Mouse (Mus musculus): ENCODE data around the gene Cpne4. TPM values are rescaled to one million over a fixed set of nuclear protein-coding genes. Genes with fewer than 3 reads are reported as not detected.

Cpne4 gene
- polyA plus RNA-seq, 1 experiment from 2014 or later, result 4.6 TPM

- Histone ChIP-seq H3K4me1 (no peaks in the 10 kb centered on the region), H3K36me3 (peaks cover 52% of the 10 kb centered on the region), H3K4me3 (no peak overlapping the region), H3K9me3 (no peaks in the 10 kb centered on the region), H3K4me2 (replicated peaks) (no peak overlapping the region), H3K27ac (no peak overlapping the region), H3K27me3 (replicated peaks) (no peaks in the 10 kb centered on the region), H3K9ac (no peak overlapping the region)
- no peak for ATAC-seq (ENCODE audit: low FRiP score, low read depth)
- WGBS, result 89% methylated on average over 10 of the region's 10 CpGs
Measured at GRCm38 (mm10) chr9:105069106-105069505, 522.0 kb downstream of the Cpne4 start.

GRCm38 (mm10) chr9:105072991-105073748, 526.1 kb downstream of the Cpne4 start:
- Histone ChIP-seq H3K9me3 (no peaks in the 10 kb centered on the region), H3K9ac (no peak overlapping the region), H3K4me2 (replicated peaks) (no peak overlapping the region), H3K4me1 (no peaks in the 10 kb centered on the region), H3K27ac (no peak overlapping the region), H3K27me3 (replicated peaks) (no peaks in the 10 kb centered on the region), H3K4me3 (no peak overlapping the region), H3K36me3 (peaks cover 56% of the 10 kb centered on the region)
- WGBS, result 75% methylated on average over 4 of the region's 4 CpGs
- ATAC-seq (ENCODE audit: low FRiP score, low read depth), result no peak

- Histone ChIP-seq H3K4me3 (no peak overlapping the region), H3K4me2 (replicated peaks) (no peak overlapping the region), H3K4me1 (no peaks in the 10 kb centered on the region), H3K27me3 (replicated peaks) (no peaks in the 10 kb centered on the region), H3K9ac (no peak overlapping the region), H3K27ac (no peak overlapping the region), H3K36me3 (peaks cover 55% of the 10 kb centered on the region), H3K9me3 (no peaks in the 10 kb centered on the region)
- 93% methylated on average over 8 of the region's 8 CpGs for WGBS
- no peak for ATAC-seq (ENCODE audit: low FRiP score, low read depth)
Measured at GRCm38 (mm10) chr9:105074851-105075250, 527.8 kb downstream of the Cpne4 start.

- 93% methylated on average over 13 of the region's 13 CpGs for WGBS
Measured at GRCm38 (mm10) chr9:105076756-105077424, 529.8 kb downstream of the Cpne4 start.

GRCm38 (mm10) chr9:105078460-105078859, 531.4 kb downstream of the Cpne4 start:
- Histone ChIP-seq H3K9ac (no peak overlapping the region), H3K9me3 (no peaks in the 10 kb centered on the region), H3K27me3 (replicated peaks) (no peaks in the 10 kb centered on the region), H3K36me3 (peaks cover 33% of the 10 kb centered on the region), H3K4me1 (no peaks in the 10 kb centered on the region), H3K4me2 (replicated peaks) (no peak overlapping the region), H3K27ac (no peak overlapping the region), H3K4me3 (no peak overlapping the region)
- no peak for ATAC-seq (ENCODE audit: low FRiP score, low read depth)
- 91% methylated on average over 4 of the region's 4 CpGs for WGBS

More at GRCm38 (mm10) chr9:105076756-105077424, 529.8 kb downstream of the Cpne4 start:
- ATAC-seq (ENCODE audit: low FRiP score, low read depth), result no peak
- H3K4me2 ChIP-seq (replicated peaks), result no peak overlapping the region
- no peaks in the 10 kb centered on the region for H3K4me1 ChIP-seq
- H3K27ac ChIP-seq, result no peak overlapping the region
- no peaks in the 10 kb centered on the region for H3K27me3 ChIP-seq (replicated peaks)
- peaks cover 46% of the 10 kb centered on the region for H3K36me3 ChIP-seq
- H3K4me3 ChIP-seq, result no peak overlapping the region
- H3K9ac ChIP-seq, result no peak overlapping the region
- no peaks in the 10 kb centered on the region for H3K9me3 ChIP-seq

- no peak for ATAC-seq (ENCODE audit: low FRiP score, low read depth)
- H3K4me2 ChIP-seq (replicated peaks), result no peak overlapping the region
- 87% methylated on average over 3 of the region's 3 CpGs for WGBS
Measured at GRCm38 (mm10) chr9:105080246-105080645, 533.2 kb downstream of the Cpne4 start.

More at GRCm38 (mm10) chr9:105080246-105080645, 533.2 kb downstream of the Cpne4 start:
- H3K27ac ChIP-seq, result no peak overlapping the region
- no peak overlapping the region for H3K4me3 ChIP-seq
- no peak overlapping the region for H3K9ac ChIP-seq
- H3K27me3 ChIP-seq (replicated peaks), result no peaks in the 10 kb centered on the region
- peaks cover 23% of the 10 kb centered on the region for H3K36me3 ChIP-seq
- no peaks in the 10 kb centered on the region for H3K9me3 ChIP-seq
- no peaks in the 10 kb centered on the region for H3K4me1 ChIP-seq

Small RNA genes within 50 kb of the gene (microRNA-seq; reads per million reads assigned to microRNA genes)
- not detected for gene Gm23391

Other genes starting within 250 kb of the Cpne4 start
- 0.27 TPM in 1 of 2 replicates, not detected in the other for gene Acpp, start 209.5 kb upstream of the Cpne4 start, polyA plus RNA-seq (2016; fragmentation: Nextera tagmentation; extraction: Ambion mirVana)